Mouse (Mus musculus) macrophage (primary cell): ENCODE results near the gene Hsdl2. TPM values are rescaled to one million over a fixed set of nuclear protein-coding genes. Genes with fewer than 3 reads are reported as not detected.
"Not testable (repeated sequence)": the region's sequence is repeated elsewhere in the genome, so short reads cannot be mapped to it uniquely, and the experiment has no call there.

Experiments used
- H3K27ac ChIP-seq: fragments of 350-480 bp; formaldehyde crosslinking; 2 replicates; pipeline ENCODE4 v1.9.0; 2021
- H3K36me3 ChIP-seq: fragments of 350-480 bp; formaldehyde crosslinking; 2 replicates; pipeline ENCODE4 v1.9.0; 2021; ENCODE audit errors: inconsistent target
- H3K4me3 ChIP-seq: fragments of 350-480 bp; formaldehyde crosslinking; 2 replicates; pipeline ENCODE4 v1.9.0; 2021; ENCODE audit errors: inconsistent target
- H3K79me2 ChIP-seq: fragments of 350-480 bp; formaldehyde crosslinking; 2 replicates; pipeline ENCODE4 v1.9.0; 2021; ENCODE audit errors: inconsistent target
- WGBS: methylation state at CpG from one replicate; pipeline ENCODE4 v1.1.7; 2026; ENCODE audit warnings: inconsistent platforms; ENCODE audit not compliant: missing documents; 5-methylcytosine and 5-hydroxymethylcytosine counted together
- polyA plus RNA-seq: library from polyadenylated mRNA; stranded (reverse); fragments of 250-400 nt; gene quantifications from 3 replicates; pipeline ENCODE4 v1.2.4, GENCODE M21; 2018; ENCODE audit warnings: inconsistent platforms

Gene Hsdl2
- polyA plus RNA-seq, 1 experiment from 2014 or later, result 19.8 TPM

GRCm38 (mm10) chr4:59552835-59553234 is 28.5 kb upstream of the Hsdl2 start:
- H3K36me3 ChIP-seq, result no peaks in the 10 kb centered on the region
- peaks cover 6% of the 10 kb centered on the region for H3K79me2 ChIP-seq
- no peak overlapping the region for H3K27ac ChIP-seq
- WGBS, result 98% methylated on average over 5 of the region's 5 CpGs
- H3K4me3 ChIP-seq, result no peak overlapping the region

- WGBS, result 69% methylated on average over 3 of the region's 3 CpGs
- no peaks in the 10 kb centered on the region for H3K79me2 ChIP-seq
- no peaks in the 10 kb centered on the region for H3K36me3 ChIP-seq
- H3K27ac ChIP-seq, result no peak overlapping the region
- no peak overlapping the region for H3K4me3 ChIP-seq
These were observed 27.8 kb upstream of the Hsdl2 start for GRCm38 (mm10) chr4:59553576-59553975.

- no peak overlapping the region for H3K27ac ChIP-seq
These were observed 26.2 kb upstream of the Hsdl2 start for GRCm38 (mm10) chr4:59555177-59555576.

GRCm38 (mm10) chr4:59557343-59557742 is 24.0 kb upstream of the Hsdl2 start:
- WGBS, result 97% methylated on average over 4 of the region's 4 CpGs
- H3K36me3 ChIP-seq, H3K4me3 ChIP-seq, H3K27ac ChIP-seq, H3K79me2 ChIP-seq: not testable (repeated sequence)

More at GRCm38 (mm10) chr4:59555177-59555576, 26.2 kb upstream of the Hsdl2 start:
- no peaks in the 10 kb centered on the region for H3K79me2 ChIP-seq
- H3K36me3 ChIP-seq, result no peaks in the 10 kb centered on the region
- no peak overlapping the region for H3K4me3 ChIP-seq

- H3K27ac ChIP-seq, result no peak overlapping the region
- H3K79me2 ChIP-seq, result no peaks in the 10 kb centered on the region
- H3K4me3 ChIP-seq, result no peak overlapping the region
- 79% methylated on average over 6 of the region's 6 CpGs for WGBS
- H3K36me3 ChIP-seq, result no peaks in the 10 kb centered on the region
These were observed 23.2 kb upstream of the Hsdl2 start for GRCm38 (mm10) chr4:59558096-59558720.

- 97% methylated on average over 6 of the region's 6 CpGs for WGBS
- Histone ChIP-seq H3K4me3 (no peak overlapping the region), H3K36me3 (no peaks in the 10 kb centered on the region), H3K27ac (no peak overlapping the region), H3K79me2 (no peaks in the 10 kb centered on the region)
These were observed 21.2 kb upstream of the Hsdl2 start for GRCm38 (mm10) chr4:59560141-59560540.

- Histone ChIP-seq H3K79me2 (no peaks in the 10 kb centered on the region), H3K27ac (no peak overlapping the region), H3K4me3 (no peak overlapping the region), H3K36me3 (no peaks in the 10 kb centered on the region)
- WGBS, result 82% methylated on average over 3 of the region's 3 CpGs
These were observed 17.2 kb upstream of the Hsdl2 start for GRCm38 (mm10) chr4:59564128-59564527.

GRCm38 (mm10) chr4:59565571-59566188 is 15.7 kb upstream of the Hsdl2 start:
- Histone ChIP-seq H3K4me3 (peak overlapping the region; percentile 12; the same call in 1 of the 2 replicates), H3K36me3 (no peaks in the 10 kb centered on the region), H3K27ac (peak overlapping the region; percentile 83), H3K79me2 (no peaks in the 10 kb centered on the region)
- 6% methylated on average over 8 of the region's 8 CpGs for WGBS

GRCm38 (mm10) chr4:59567576-59568260 is 13.6 kb upstream of the Hsdl2 start:
- Histone ChIP-seq H3K4me3 (no peak overlapping the region), H3K36me3 (no peaks in the 10 kb centered on the region), H3K79me2 (no peaks in the 10 kb centered on the region), H3K27ac (no peak overlapping the region)
- 57% methylated on average over 6 of the region's 6 CpGs for WGBS

GRCm38 (mm10) chr4:59569538-59569937 is 11.8 kb upstream of the Hsdl2 start:
- no peaks in the 10 kb centered on the region for H3K79me2 ChIP-seq
- H3K36me3 ChIP-seq, result no peaks in the 10 kb centered on the region
- H3K4me3 ChIP-seq, result no peak overlapping the region
- peak overlapping the region; percentile 27 for H3K27ac ChIP-seq
- 1% methylated on average over 7 of the region's 7 CpGs for WGBS

- H3K79me2 ChIP-seq, H3K27ac ChIP-seq, H3K36me3 ChIP-seq, H3K4me3 ChIP-seq: not testable (repeated sequence)
- WGBS, result 96% methylated on average over 6 of the region's 8 CpGs
These were observed 10.8 kb upstream of the Hsdl2 start for GRCm38 (mm10) chr4:59570519-59570918.

- Histone ChIP-seq H3K36me3 (no peaks in the 10 kb centered on the region), H3K27ac (no peak overlapping the region), H3K79me2 (no peaks in the 10 kb centered on the region), H3K4me3 (no peak overlapping the region)
- WGBS, result 94% methylated on average over 8 of the region's 11 CpGs
These were observed 8.7 kb upstream of the Hsdl2 start for GRCm38 (mm10) chr4:59572521-59573118.

- WGBS, result 27% methylated on average over 11 of the region's 11 CpGs
- H3K4me3 ChIP-seq, result no peak overlapping the region
These were observed 6.0 kb upstream of the Hsdl2 start for GRCm38 (mm10) chr4:59575184-59575958.

GRCm38 (mm10) chr4:59580495-59581281 is 675 bp upstream of the Hsdl2 start:
- WGBS, result 3% methylated on average over 23 of the region's 23 CpGs
- Histone ChIP-seq H3K27ac (peak overlapping the region; percentile 62), H3K4me3 (peak overlapping the region; percentile 85), H3K36me3 (no peaks in the 10 kb centered on the region), H3K79me2 (no peaks in the 10 kb centered on the region)

More at GRCm38 (mm10) chr4:59575184-59575958, 6.0 kb upstream of the Hsdl2 start:
- no peaks in the 10 kb centered on the region for H3K79me2 ChIP-seq
- H3K36me3 ChIP-seq, result no peaks in the 10 kb centered on the region
- H3K27ac ChIP-seq, result no peak overlapping the region
